ENCODE assay signal across 10 mouse cellular contexts in genomic region chr4:84137171-84137919, GRCm38 (mm10).
DNase-seq lines count a peak whose midpoint lies in the region; ATAC-seq lines count a peak whose summit lies in the region.
"Had no signal": no experiment of that assay in that cellular context is flagged by ENCODE, and none has a peak within 500 bp of the region (broad histone marks: within the 10 kb centered on the region; RNA-seq: fewer than 3 reads in every experiment).

No protein-coding gene starts in this region.

- WGBS in embryonic facial prominence, embryonic 14.5 days: 41% methylated on average over 14 of the region's 14 CpGs
- WGBS in limb, embryonic 10.5 days: 24% methylated on average over 14 of the region's 14 CpGs
- WGBS in liver, embryonic 11.5 days: 73% methylated on average over 14 of the region's 14 CpGs

- no peak overlapping the region for H3K4me3 ChIP-seq in embryonic facial prominence, embryonic 14.5 days (ENCODE audit: low read depth, low read length)
- no peak overlapping the region for H3K4me3 ChIP-seq in limb, embryonic 10.5 days
- H3K4me3 ChIP-seq in liver, embryonic 11.5 days (ENCODE audit: low read depth, low read length): no peak overlapping the region
- H3K4me3 ChIP-seq: limb, embryonic 15.5 days had no signal

- no peak overlapping the region for H3K4me2 ChIP-seq in embryonic facial prominence, embryonic 14.5 days (ENCODE audit: low read depth, low read length)
- H3K4me2 ChIP-seq in liver, embryonic 11.5 days: no peak overlapping the region
- H3K4me2 ChIP-seq: limb, embryonic 15.5 days had no signal

- no peaks in the 10 kb centered on the region for H3K36me3 ChIP-seq in embryonic facial prominence, embryonic 14.5 days (ENCODE audit: control insufficient read depth, insufficient read depth, low read length)
- H3K36me3 ChIP-seq in limb, embryonic 10.5 days: no peaks in the 10 kb centered on the region
- H3K36me3 ChIP-seq in liver, embryonic 11.5 days (ENCODE audit: control insufficient read depth, insufficient read depth, low read length): no peaks in the 10 kb centered on the region
- H3K36me3 ChIP-seq: limb, embryonic 15.5 days had no signal

- no peaks in the 10 kb centered on the region for H3K9me3 ChIP-seq in embryonic facial prominence, embryonic 14.5 days (ENCODE audit: control insufficient read depth, low read length)
- H3K9me3 ChIP-seq in limb, embryonic 10.5 days (replicated peaks): no peaks in the 10 kb centered on the region
- no peaks in the 10 kb centered on the region for H3K9me3 ChIP-seq in liver, embryonic 11.5 days (ENCODE audit: control insufficient read depth, low read length)
- H3K9me3 ChIP-seq: limb, embryonic 15.5 days had no signal

- H3K4me1 ChIP-seq in embryonic facial prominence, embryonic 14.5 days (ENCODE audit: control insufficient read depth, insufficient read depth, low read length): peaks cover 5% of the 10 kb centered on the region
- H3K4me1 ChIP-seq in limb, embryonic 10.5 days: peaks cover 52% of the 10 kb centered on the region
- no peaks in the 10 kb centered on the region for H3K4me1 ChIP-seq in liver, embryonic 11.5 days (replicated peaks; ENCODE audit: control insufficient read depth, insufficient read depth, low read length)

- H3K27me3 ChIP-seq in embryonic facial prominence, embryonic 14.5 days (replicated peaks; ENCODE audit: control insufficient read depth, insufficient read depth, low read length): no peaks in the 10 kb centered on the region
- H3K27me3 ChIP-seq in limb, embryonic 10.5 days (ENCODE audit: low read depth, poor library complexity, severe bottlenecking): peaks cover 4% of the 10 kb centered on the region; the same call in 1 of the 2 replicates
- no peaks in the 10 kb centered on the region for H3K27me3 ChIP-seq in liver, embryonic 11.5 days (replicated peaks; ENCODE audit: control insufficient read depth, insufficient read depth, low read length)
- H3K27me3 ChIP-seq: limb, embryonic 15.5 days had no signal

- H3K27ac ChIP-seq in embryonic facial prominence, embryonic 14.5 days (replicated peaks; ENCODE audit: low read depth, low read length): no peak overlapping the region; the same call in 1 of the 2 replicates
- peak overlapping the region; percentile 39; the same call in 1 of the 2 replicates for H3K27ac ChIP-seq in limb, embryonic 10.5 days
- H3K27ac ChIP-seq in liver, embryonic 11.5 days (ENCODE audit: low read depth, low read length): no peak overlapping the region
- H3K27ac ChIP-seq: limb, embryonic 15.5 days had no signal

- peak; percentile 32 to 51 for DNase-seq in kidney, postnatal 4 days
- DNase-seq in kidney, adult 18-20 months: no peak
- DNase-seq in embryonic facial prominence, embryonic 14.5 days (ENCODE audit: low spot score): peak; percentile 49
- DNase-seq in limb, embryonic 10.5 days (ENCODE audit: low spot score): peak; percentile 74
- DNase-seq in retina, adult 2 months (ENCODE audit: low read depth, low spot score): peak; percentile 20
- DNase-seq in liver, embryonic 11.5 days (ENCODE audit: low spot score): no peak
- DNase-seq in layer of hippocampus, adult 9-10 months (ENCODE audit: low spot score): no peak
- DNase-seq in right cerebral cortex, postnatal 10 days (ENCODE audit: low spot score in 2 of 2): no peak
- DNase-seq: gastrocnemius, postnatal 36 days had no signal

- ATAC-seq in embryonic facial prominence, embryonic 14.5 days (ENCODE audit: low read depth): peak; percentile 80; the same call in 1 of the 2 replicates
- no peak for ATAC-seq in liver, embryonic 11.5 days (replicated peaks; ENCODE audit: low FRiP score)

- no peak overlapping the region for H3K9ac ChIP-seq in embryonic facial prominence, embryonic 14.5 days (ENCODE audit: low read depth, low read length)
- no peak overlapping the region for H3K9ac ChIP-seq in liver, embryonic 11.5 days (ENCODE audit: low read depth, low read length)
- H3K9ac ChIP-seq: limb, embryonic 15.5 days had no signal

Comparison
In these comparisons a context has a peak if more than half of its experiments do, and no peak if none do; other contexts are left out.
1. DNase-seq: peak in kidney, postnatal 4 days (2 of 2), embryonic facial prominence, embryonic 14.5 days (single experiment), limb, embryonic 10.5 days (single experiment) and retina, adult 2 months (single experiment); none in kidney, adult 18-20 months (single experiment), liver, embryonic 11.5 days (single experiment), layer of hippocampus, adult 9-10 months (single experiment) and right cerebral cortex, postnatal 10 days (0 of 2).